Mouse (Mus musculus) liver, embryonic 14.5 days (tissue): ENCODE results near the gene Gm5580.

ENCODE experiments used
- CTCF ChIP-seq: IDR thresholded peaks from 2 replicates; pipeline ENCODE4 v1.5.1; 2016; ENCODE audit warnings: antibody characterized with exemption, low read depth, control low read depth
- EP300 ChIP-seq: IDR thresholded peaks from 2 replicates; pipeline ENCODE4 v1.6.1; 2016; ENCODE audit warnings: antibody characterized with exemption, low read depth

GRCm38 (mm10) chr6:116569834-116570233 lies 18.9 kb downstream of the Gm5580 start:
- TF ChIP-seq CTCF, result peak; percentile 70
- no peak for TF ChIP-seq EP300
